Mouse (Mus musculus) erythroblast, embryonic 14.5 days (primary cell): ENCODE measurements around the gene Rgcc. TPM values are rescaled to one million over a fixed set of nuclear protein-coding genes. Genes with fewer than 3 reads are reported as not detected.

Source experiments
- H3K27me3 ChIP-seq: 2 replicates; pipeline ENCODE4 v1.6.1; 2012; ENCODE audit warnings: inconsistent platforms; ENCODE audit not compliant: control insufficient read depth
- H3K36me3 ChIP-seq: 2 replicates; pipeline ENCODE4 v1.6.1; 2012; ENCODE audit warnings: mild to moderate bottlenecking, inconsistent platforms; ENCODE audit not compliant: control insufficient read depth
- H3K4me1 ChIP-seq: 2 replicates; pipeline ENCODE4 v1.6.1; 2012; ENCODE audit warnings: inconsistent platforms; ENCODE audit not compliant: control insufficient read depth
- H3K4me3 ChIP-seq: replicated peaks from 2 replicates; pipeline ENCODE3; 2012; ENCODE audit warnings: moderate library complexity, mild to moderate bottlenecking, inconsistent platforms
- H3K9me3 ChIP-seq: 2 replicates; pipeline ENCODE4 v1.6.1; 2012; ENCODE audit warnings: low read length, inconsistent platforms, mixed read lengths; ENCODE audit not compliant: control insufficient read depth
- GATA1 ChIP-seq: IDR thresholded peaks from 2 replicates; pipeline ENCODE4 v1.6.1; 2012; ENCODE audit warnings: low read length, inconsistent platforms, mixed read lengths
- TAL1 ChIP-seq: IDR thresholded peaks from 3 replicates; pipeline ENCODE4 v1.6.1; 2012; ENCODE audit warnings: low read length, inconsistent platforms, mixed read lengths
- polyA plus RNA-seq: library from polyadenylated mRNA; stranded (reverse); fragments of >175 nt; gene quantifications from 2 replicates; pipeline ENCODE4 v1.2.3, GENCODE M21; 2012

Rgcc gene
- polyA plus RNA-seq, 1 experiment: 77.8 TPM

- H3K4me1 ChIP-seq: peaks cover 92% of the 10 kb centered on the region
- peak; percentile 75 for TF ChIP-seq TAL1
- peak; percentile 32; the same call in 1 of the 2 replicates for TF ChIP-seq GATA1
- peak overlapping the region; percentile 74 for H3K4me3 ChIP-seq
- H3K9me3 ChIP-seq: no peaks in the 10 kb centered on the region
- peaks cover 99% of the 10 kb centered on the region for H3K36me3 ChIP-seq
- peaks cover 4% of the 10 kb centered on the region; the same call in 1 of the 2 replicates for H3K27me3 ChIP-seq
These were observed 6.5 kb downstream of the Rgcc start for GRCm38 (mm10) chr14:79294950-79295349.

- Histone ChIP-seq H3K4me1 (peaks cover 92% of the 10 kb centered on the region), H3K36me3 (peaks cover 99% of the 10 kb centered on the region), H3K9me3 (no peaks in the 10 kb centered on the region), H3K4me3 (peak overlapping the region; percentile 57), H3K27me3 (peaks cover 2% of the 10 kb centered on the region; the same call in 1 of the 2 replicates)
- TF ChIP-seq GATA1 (no peak), TAL1 (no peak)
These were observed 7.2 kb downstream of the Rgcc start for GRCm38 (mm10) chr14:79294051-79294814.

GRCm38 (mm10) chr14:79293119-79293780, 8.2 kb downstream of the Rgcc start:
- TF ChIP-seq TAL1 (no peak), GATA1 (no peak)
- Histone ChIP-seq H3K4me3 (peak overlapping the region; percentile 24), H3K9me3 (no peaks in the 10 kb centered on the region), H3K36me3 (peaks cover 99% of the 10 kb centered on the region), H3K4me1 (peaks cover 85% of the 10 kb centered on the region), H3K27me3 (no peaks in the 10 kb centered on the region; the same call in 1 of the 2 replicates)

GRCm38 (mm10) chr14:79291629-79292028, 9.8 kb downstream of the Rgcc start:
- Histone ChIP-seq H3K9me3 (no peaks in the 10 kb centered on the region), H3K4me1 (peaks cover 72% of the 10 kb centered on the region), H3K36me3 (peaks cover 93% of the 10 kb centered on the region), H3K4me3 (no peak overlapping the region), H3K27me3 (no peaks in the 10 kb centered on the region; the same call in 1 of the 2 replicates)
- TF ChIP-seq GATA1 (no peak), TAL1 (no peak)

GRCm38 (mm10) chr14:79290683-79291425, 10.6 kb downstream of the Rgcc start:
- TF ChIP-seq TAL1: no peak
- no peak for TF ChIP-seq GATA1
- no peaks in the 10 kb centered on the region for H3K9me3 ChIP-seq
- no peaks in the 10 kb centered on the region; the same call in 1 of the 2 replicates for H3K27me3 ChIP-seq
- H3K4me3 ChIP-seq: no peak overlapping the region
- peaks cover 64% of the 10 kb centered on the region for H3K4me1 ChIP-seq
- peaks cover 85% of the 10 kb centered on the region for H3K36me3 ChIP-seq

GRCm38 (mm10) chr14:79289909-79290308, 11.5 kb downstream of the Rgcc start:
- Histone ChIP-seq H3K36me3 (peaks cover 76% of the 10 kb centered on the region), H3K4me1 (peaks cover 55% of the 10 kb centered on the region), H3K9me3 (no peaks in the 10 kb centered on the region), H3K4me3 (no peak overlapping the region), H3K27me3 (no peaks in the 10 kb centered on the region; the same call in 1 of the 2 replicates)
- TF ChIP-seq TAL1 (no peak), GATA1 (no peak)

- H3K4me1 ChIP-seq: peaks cover 40% of the 10 kb centered on the region
- H3K36me3 ChIP-seq: peaks cover 61% of the 10 kb centered on the region
- no peaks in the 10 kb centered on the region; the same call in 1 of the 2 replicates for H3K27me3 ChIP-seq
- TF ChIP-seq GATA1: no peak
- TF ChIP-seq TAL1: no peak
- no peaks in the 10 kb centered on the region for H3K9me3 ChIP-seq
- no peak overlapping the region for H3K4me3 ChIP-seq
These were observed 13.2 kb downstream of the Rgcc start for GRCm38 (mm10) chr14:79288280-79288679.

GRCm38 (mm10) chr14:79287251-79287863, 14.1 kb downstream of the Rgcc start:
- Histone ChIP-seq H3K36me3 (peaks cover 52% of the 10 kb centered on the region), H3K9me3 (no peaks in the 10 kb centered on the region), H3K27me3 (no peaks in the 10 kb centered on the region; the same call in 1 of the 2 replicates), H3K4me1 (peaks cover 35% of the 10 kb centered on the region), H3K4me3 (no peak overlapping the region)
- TF ChIP-seq TAL1 (no peak), GATA1 (no peak)
